Mouse (Mus musculus): ENCODE data around the gene Exoc4.

GRCm38 (mm10) chr6:33425007-33425406 is 176.1 kb downstream of the Exoc4 start:
- TF ChIP-seq EP300 (IDR thresholded peaks at IDR 0.05; ENCODE audit: low read depth) = no peak
- no peak for TF ChIP-seq CTCF (IDR thresholded peaks at IDR 0.05; ENCODE audit: low read depth)
